Mouse (Mus musculus) lung, embryonic 14.5 days (tissue): Measurements from ENCODE around the gene C1ql1. TPM values are rescaled to one million over a fixed set of nuclear protein-coding genes. Genes with fewer than 3 reads are reported as not detected.

ENCODE experiments used
- ATAC-seq: fragments of 200-750 bp; cut with Nextera tagmentation; 2 replicates; pipeline ENCODE4 v1.8.0; 2017; ENCODE audit warnings: mild to moderate bottlenecking, moderate TSS enrichment, moderate library complexity; ENCODE audit not compliant: insufficient read depth
- DNase-seq: peaks from one replicate; pipeline ENCODE4 v3.0.0-alpha.2; 2015
- H3K27ac ChIP-seq: fragments of 300-500 bp; sonication (generic); 2 replicates; pipeline ENCODE4 v1.5.1; 2014; ENCODE audit warnings: low read depth, mild to moderate bottlenecking, moderate library complexity
- H3K27me3 ChIP-seq: fragments of 300-500 bp; sonication (generic); 2 replicates; pipeline ENCODE4 v1.6.1; 2014; ENCODE audit warnings: low read length, control low read depth; ENCODE audit not compliant: insufficient read depth
- H3K36me3 ChIP-seq: fragments of 300-500 bp; sonication (generic); 2 replicates; pipeline ENCODE4 v1.6.1; 2014; ENCODE audit warnings: control low read depth; ENCODE audit not compliant: insufficient read depth
- H3K4me1 ChIP-seq: fragments of 300-500 bp; sonication (generic); 2 replicates; pipeline ENCODE4 v1.6.1; 2014; ENCODE audit warnings: antibody characterized with exemption, control low read depth; ENCODE audit not compliant: insufficient read depth
- H3K4me2 ChIP-seq: fragments of 300-500 bp; sonication (generic); 2 replicates; pipeline ENCODE4 v1.6.1; 2014; ENCODE audit warnings: mild to moderate bottlenecking
- H3K4me3 ChIP-seq: fragments of 300-500 bp; sonication (generic); 2 replicates; pipeline ENCODE4 v1.5.1; 2014; ENCODE audit warnings: low read depth, low read length
- H3K9ac ChIP-seq: fragments of 300-500 bp; sonication (generic); 2 replicates; pipeline ENCODE4 v1.6.1; 2014
- H3K9me3 ChIP-seq: fragments of 300-500 bp; sonication (generic); 2 replicates; pipeline ENCODE4 v1.6.1; 2016; ENCODE audit warnings: low read depth, low read length, control low read depth
- CTCF ChIP-seq: IDR thresholded peaks from 2 replicates; pipeline ENCODE4 v1.5.1; 2016; ENCODE audit warnings: antibody characterized with exemption, low read depth
- WGBS: fragments of 180-500 bp; shearing (Covaris S2); extraction: QIAGEN DNeasy Blood & Tissue Kit; methylation state at CpG from one replicate; pipeline ENCODE4 v1.1.7; 2014; 5-methylcytosine and 5-hydroxymethylcytosine counted together
- polyA plus RNA-seq: library from polyadenylated mRNA; unstranded; fragments of >200 nt; fragmentation: Nextera tagmentation; extraction: Ambion mirVana; gene quantifications from 2 replicates; pipeline ENCODE4 v1.2.1, GENCODE M21; 2014

Gene C1ql1
- 2.7 and 3.1 TPM in 2 replicates for polyA plus RNA-seq

- TF ChIP-seq CTCF = no peak
- no peaks in the 10 kb centered on the region for H3K36me3 ChIP-seq
- H3K4me2 ChIP-seq = peak within 1 kb of the TSS; percentile 68
- peak within 1 kb of the TSS; percentile 38 for H3K4me3 ChIP-seq
- H3K9me3 ChIP-seq = no peaks in the 10 kb centered on the region
- no peak within 1 kb of the TSS for H3K27ac ChIP-seq
- peak within 1 kb of the TSS; percentile 42 for H3K9ac ChIP-seq
- ATAC-seq (peak; percentile 92), DNase-seq (peak; percentile 95)
- peaks cover 6% of the 10 kb centered on the region for H3K4me1 ChIP-seq
- WGBS = 2% methylated on average over 74 of the region's 87 CpGs
- peaks cover 87% of the 10 kb centered on the region for H3K27me3 ChIP-seq
Observed at GRCm38 (mm10) chr11:102946265-102946991, at the start of gene C1ql1. Gene C1ql1 (minus strand): TSS chr11:102946688.

- no peak for TF ChIP-seq CTCF
- Histone ChIP-seq H3K9me3 (no peaks in the 10 kb centered on the region), H3K27me3 (peaks cover 9% of the 10 kb centered on the region), H3K4me1 (peaks cover 12% of the 10 kb centered on the region), H3K36me3 (peaks cover 64% of the 10 kb centered on the region), H3K9ac (no peak overlapping the region), H3K4me2 (no peak overlapping the region), H3K27ac (no peak overlapping the region), H3K4me3 (no peak overlapping the region)
- WGBS = 88% methylated on average over 18 of the region's 18 CpGs
- ATAC-seq (no peak), DNase-seq (no peak)
Observed at GRCm38 (mm10) chr11:102994952-102995351, 48.5 kb upstream of the C1ql1 start.

- H3K36me3 ChIP-seq = peaks cover 50% of the 10 kb centered on the region
- DNase-seq (no peak), ATAC-seq (no peak)
- H3K4me2 ChIP-seq = no peak overlapping the region
- H3K27me3 ChIP-seq = peaks cover 23% of the 10 kb centered on the region
- no peaks in the 10 kb centered on the region for H3K9me3 ChIP-seq
- H3K4me1 ChIP-seq = peaks cover 6% of the 10 kb centered on the region
- H3K27ac ChIP-seq = no peak overlapping the region
- no peak overlapping the region for H3K9ac ChIP-seq
- no peak for TF ChIP-seq CTCF
- no peak overlapping the region for H3K4me3 ChIP-seq
- WGBS = 49% methylated on average over 17 of the region's 17 CpGs
Observed at GRCm38 (mm10) chr11:102993420-102994029, 47.0 kb upstream of the C1ql1 start.

GRCm38 (mm10) chr11:102992940-102993339 is 46.5 kb upstream of the C1ql1 start:
- no peak overlapping the region for H3K27ac ChIP-seq
- H3K27me3 ChIP-seq = peaks cover 26% of the 10 kb centered on the region
- H3K4me2 ChIP-seq = no peak overlapping the region
- no peak overlapping the region for H3K9ac ChIP-seq
- WGBS = 9% methylated on average over 5 of the region's 5 CpGs
- ATAC-seq (peak; percentile 18; the same call in 1 of the 2 replicates), DNase-seq (peak; percentile 87)
- peaks cover 6% of the 10 kb centered on the region for H3K4me1 ChIP-seq
- no peaks in the 10 kb centered on the region for H3K9me3 ChIP-seq
- no peak overlapping the region for H3K4me3 ChIP-seq
- peaks cover 44% of the 10 kb centered on the region for H3K36me3 ChIP-seq
- TF ChIP-seq CTCF = peak; percentile 93

- Histone ChIP-seq H3K4me3 (peak overlapping the region; percentile 19; the same call in 1 of the 2 replicates), H3K27ac (peak overlapping the region; percentile 65; the same call in 1 of the 2 replicates), H3K36me3 (peaks cover 31% of the 10 kb centered on the region), H3K27me3 (peaks cover 30% of the 10 kb centered on the region), H3K9ac (no peak overlapping the region), H3K4me2 (peak overlapping the region; percentile 57), H3K9me3 (no peaks in the 10 kb centered on the region), H3K4me1 (peaks cover 6% of the 10 kb centered on the region)
- no peak for TF ChIP-seq CTCF
- peak; percentile 80 for ATAC-seq
- peak; percentile 84 for DNase-seq
- WGBS = 1% methylated on average over 16 of the region's 16 CpGs
Observed at GRCm38 (mm10) chr11:102991681-102992080, 45.2 kb upstream of the C1ql1 start.

- peak; percentile 68 for DNase-seq
- H3K4me3 ChIP-seq = peak overlapping the region; percentile 37
- H3K36me3 ChIP-seq = peaks cover 17% of the 10 kb centered on the region
- H3K27me3 ChIP-seq = peaks cover 30% of the 10 kb centered on the region
- H3K4me1 ChIP-seq = peaks cover 6% of the 10 kb centered on the region
- no peak overlapping the region for H3K27ac ChIP-seq
- H3K9me3 ChIP-seq = no peaks in the 10 kb centered on the region
- ATAC-seq = no peak
- peak overlapping the region; percentile 54 for H3K9ac ChIP-seq
- WGBS = 2% methylated on average over 29 of the region's 29 CpGs
- TF ChIP-seq CTCF = peak; percentile 59
- peak overlapping the region; percentile 88 for H3K4me2 ChIP-seq
Observed at GRCm38 (mm10) chr11:102990152-102990663, 43.7 kb upstream of the C1ql1 start.

- peak overlapping the region; percentile 54 for H3K9ac ChIP-seq
- peaks cover 6% of the 10 kb centered on the region for H3K4me1 ChIP-seq
- ATAC-seq (no peak), DNase-seq (peak; percentile 28)
- H3K4me3 ChIP-seq = peak overlapping the region; percentile 37
- peaks cover 30% of the 10 kb centered on the region for H3K27me3 ChIP-seq
- WGBS = 7% methylated on average over 28 of the region's 28 CpGs
- H3K27ac ChIP-seq = no peak overlapping the region
- TF ChIP-seq CTCF = no peak
- H3K4me2 ChIP-seq = peak overlapping the region; percentile 88
- peaks cover 12% of the 10 kb centered on the region for H3K36me3 ChIP-seq
- no peaks in the 10 kb centered on the region for H3K9me3 ChIP-seq
Observed at GRCm38 (mm10) chr11:102989641-102990151, 43.2 kb upstream of the C1ql1 start.
